Mouse (Mus musculus) heart, postnatal 0 days (tissue): ENCODE measurements around the gene Aox2. TPM values are rescaled to one million over a fixed set of nuclear protein-coding genes. Genes with fewer than 3 reads are reported as not detected.

Experiments used
- ATAC-seq: fragments of 200-750 bp; cut with Nextera tagmentation; 2 replicates; pipeline ENCODE4 v1.8.0; 2017; ENCODE audit warnings: low read depth, moderate number of reproducible peaks, moderate library complexity; ENCODE audit not compliant: insufficient read depth
- DNase-seq: peaks from one replicate; pipeline ENCODE4 v3.0.0-alpha.2; 2016; ENCODE audit warnings: low spot score
- H3K27ac ChIP-seq: fragments of 300-500 bp; sonication (generic); 2 replicates; pipeline ENCODE4 v1.5.1; 2014; ENCODE audit warnings: low read depth, mild to moderate bottlenecking
- H3K27me3 ChIP-seq: fragments of 300-500 bp; sonication (generic); 2 replicates; pipeline ENCODE4 v1.6.1; 2014; ENCODE audit warnings: low read length, mixed read lengths; ENCODE audit not compliant: control insufficient read depth, insufficient read depth
- H3K36me3 ChIP-seq: fragments of 300-500 bp; sonication (generic); replicated peaks from 2 replicates; pipeline ENCODE4 v1.6.1; 2014; ENCODE audit warnings: low read length, mixed read lengths; ENCODE audit not compliant: control insufficient read depth, insufficient read depth
- H3K4me1 ChIP-seq: fragments of 300-500 bp; sonication (generic); 2 replicates; pipeline ENCODE4 v1.6.1; 2014; ENCODE audit warnings: antibody characterized with exemption; ENCODE audit not compliant: control insufficient read depth, insufficient read depth
- H3K4me2 ChIP-seq: fragments of 300-500 bp; sonication (generic); 2 replicates; pipeline ENCODE4 v1.6.1; 2014; ENCODE audit warnings: low read depth, mild to moderate bottlenecking, low read length, moderate library complexity
- H3K4me3 ChIP-seq: fragments of 300-500 bp; sonication (generic); 2 replicates; pipeline ENCODE4 v1.5.1; 2014; ENCODE audit warnings: low read depth, low read length
- H3K9ac ChIP-seq: fragments of 300-500 bp; sonication (generic); replicated peaks from 2 replicates; pipeline ENCODE4 v1.6.1; 2014; ENCODE audit warnings: low read depth, low read length, mixed read lengths
- H3K9me3 ChIP-seq: fragments of 300-500 bp; sonication (generic); replicated peaks from 2 replicates; pipeline ENCODE4 v1.6.1; 2016; ENCODE audit warnings: low read length; ENCODE audit not compliant: control insufficient read depth
- CTCF ChIP-seq: IDR thresholded peaks from 2 replicates; pipeline ENCODE4 v1.5.1; 2016; ENCODE audit warnings: antibody characterized with exemption, control low read depth, low read depth
- EP300 ChIP-seq: IDR thresholded peaks from 2 replicates; pipeline ENCODE4 v1.6.1; 2016; ENCODE audit warnings: antibody characterized with exemption, low read depth
- WGBS: fragments of 180-500 bp; shearing (Covaris S2); extraction: QIAGEN DNeasy Blood & Tissue Kit; methylation state at CpG from one replicate; pipeline ENCODE4 v1.1.7; 2014; 5-methylcytosine and 5-hydroxymethylcytosine counted together
- polyA plus RNA-seq: library from polyadenylated mRNA; unstranded; fragments of >200 nt; fragmentation: Nextera tagmentation; extraction: Ambion mirVana; gene quantifications from 2 replicates; pipeline ENCODE4 v1.2.1, GENCODE M21; 2015
- total RNA-seq: library from RNA; depleted of rRNA; stranded (reverse); fragments of >200 nt; gene quantifications from 2 replicates; pipeline ENCODE4 v1.2.3, GENCODE M21; 2014; ENCODE audit warnings: low replicate concordance

The Aox2 gene
- total and polyA plus RNA-seq, 2 experiments from 2014 or later: 0.08 TPM; not detected in 1

DNA sequence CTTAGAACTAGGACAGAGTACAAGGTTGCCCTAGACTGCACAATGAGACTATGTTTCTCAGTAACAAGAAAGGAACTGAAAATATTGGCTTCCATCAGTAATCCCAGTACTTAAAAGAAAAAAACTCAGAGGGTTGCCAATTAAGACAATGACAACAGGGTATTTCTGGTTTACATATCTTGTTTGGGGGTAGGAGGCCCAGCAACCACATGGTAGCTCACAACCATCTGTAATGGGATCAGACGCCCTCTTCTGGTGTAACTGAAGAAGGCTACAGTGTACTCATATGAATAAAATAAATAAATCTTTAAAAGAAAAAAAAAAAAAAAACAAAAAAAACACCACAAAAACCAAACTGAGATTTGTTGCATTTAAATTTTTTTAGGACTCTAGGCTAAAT lies 137.3 kb downstream of the Aox2 start:
- H3K36me3 ChIP-seq: peaks cover 94% of the 10 kb centered on the region
- no peak overlapping the region for H3K4me2 ChIP-seq
- no peak overlapping the region for H3K27ac ChIP-seq
- no peak overlapping the region for H3K9ac ChIP-seq
- ATAC-seq: no peak
- H3K27me3 ChIP-seq: no peaks in the 10 kb centered on the region
- no peaks in the 10 kb centered on the region for H3K4me1 ChIP-seq
- WGBS: 29% methylated on average over 1 of the region's 1 CpGs
- TF ChIP-seq CTCF (peak; percentile 27; the same call in 1 of the 2 replicates), EP300 (no peak)
- no peaks in the 10 kb centered on the region for H3K9me3 ChIP-seq
- no peak for DNase-seq
- H3K4me3 ChIP-seq: no peak overlapping the region

DNA sequence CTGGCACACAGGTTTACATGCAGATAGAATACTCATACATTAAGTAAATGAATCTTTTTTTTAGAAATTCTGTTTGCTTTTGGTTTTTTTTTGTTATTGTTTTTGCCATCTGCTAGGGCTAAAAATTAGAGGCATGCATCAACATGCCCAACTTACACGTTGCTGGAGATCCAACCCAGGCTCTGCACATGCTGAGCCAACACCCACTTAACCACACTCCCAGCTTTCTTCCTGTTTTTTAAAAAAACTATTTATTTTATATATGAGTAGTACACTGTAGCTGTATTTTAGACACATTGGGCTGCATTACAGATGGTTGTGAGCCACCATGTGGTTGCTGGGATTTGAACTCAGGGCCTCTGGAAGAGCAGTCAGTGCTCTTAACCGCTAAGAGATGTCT lies 137.9 kb downstream of the Aox2 start:
- Histone ChIP-seq H3K4me2 (no peak overlapping the region), H3K27ac (no peak overlapping the region), H3K27me3 (no peaks in the 10 kb centered on the region), H3K9ac (no peak overlapping the region), H3K4me3 (no peak overlapping the region), H3K4me1 (peaks cover under 1% of the 10 kb centered on the region; the same call in 1 of the 2 replicates), H3K9me3 (no peaks in the 10 kb centered on the region), H3K36me3 (peaks cover 91% of the 10 kb centered on the region)
- WGBS: 82% methylated on average over 2 of the region's 2 CpGs
- ATAC-seq (no peak), DNase-seq (no peak)
- TF ChIP-seq EP300 (no peak), CTCF (no peak)

- DNase-seq (no peak), ATAC-seq (no peak)
- Histone ChIP-seq H3K27me3 (no peaks in the 10 kb centered on the region), H3K9ac (no peak overlapping the region), H3K27ac (no peak overlapping the region), H3K4me2 (no peak overlapping the region), H3K4me1 (peaks cover 10% of the 10 kb centered on the region), H3K4me3 (no peak overlapping the region), H3K36me3 (peaks cover 61% of the 10 kb centered on the region), H3K9me3 (no peaks in the 10 kb centered on the region)
- WGBS: 70% methylated on average over 10 of the region's 10 CpGs
- no peak for TF ChIP-seq EP300
- no peak for TF ChIP-seq CTCF
These were observed 141.9 kb downstream of the Aox2 start for GRCm38 (mm10) chr1:58420032-58420431.

DNA sequence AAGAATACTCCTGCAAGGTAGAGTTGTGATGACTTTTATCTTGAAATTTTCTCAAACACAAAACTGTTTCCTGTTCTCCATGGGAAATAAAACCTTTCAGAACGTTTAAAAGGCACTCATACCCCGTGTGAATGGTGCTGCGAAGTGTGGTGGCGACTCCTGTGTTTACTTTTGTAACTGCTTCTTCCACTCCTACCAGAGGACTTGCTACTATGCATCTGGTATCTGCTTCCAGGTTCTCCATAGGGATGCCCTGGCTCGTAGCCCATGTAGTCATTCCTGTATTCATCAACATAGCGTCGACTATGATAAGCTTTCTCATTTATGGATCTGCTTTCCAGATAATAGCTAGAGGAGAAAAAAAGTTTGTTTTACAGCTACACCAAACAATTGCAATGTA lies 142.8 kb downstream of the Aox2 start:
- no peak overlapping the region for H3K4me3 ChIP-seq
- H3K9ac ChIP-seq: no peak overlapping the region
- WGBS: 25% methylated on average over 7 of the region's 7 CpGs
- ATAC-seq: no peak
- peak overlapping the region; percentile 24 for H3K4me2 ChIP-seq
- TF ChIP-seq EP300 (no peak), CTCF (no peak)
- DNase-seq: peak; percentile 29
- no peak overlapping the region for H3K27ac ChIP-seq
- no peaks in the 10 kb centered on the region for H3K27me3 ChIP-seq
- peaks cover 52% of the 10 kb centered on the region for H3K36me3 ChIP-seq
- peaks cover 10% of the 10 kb centered on the region for H3K4me1 ChIP-seq
- no peaks in the 10 kb centered on the region for H3K9me3 ChIP-seq

DNA sequence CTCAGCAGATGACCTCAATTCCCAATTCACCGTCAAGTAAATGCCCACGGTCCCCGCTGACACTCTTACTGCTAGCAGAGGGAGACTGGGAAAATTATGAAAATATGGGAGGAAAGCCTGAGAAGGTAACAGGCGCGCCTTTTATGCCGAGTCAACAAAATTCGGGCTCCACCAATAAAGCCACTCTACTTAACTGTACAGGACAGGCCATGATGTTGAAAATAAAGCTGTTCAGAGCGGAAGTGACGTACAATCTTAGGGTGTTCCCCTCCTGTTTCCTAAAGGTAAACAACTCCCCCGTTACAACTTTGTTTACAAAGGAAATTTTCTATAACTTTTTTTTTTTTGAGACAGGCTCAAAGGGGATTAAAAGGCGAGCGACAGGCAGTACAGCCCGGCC lies 144.8 kb downstream of the Aox2 start:
- Histone ChIP-seq H3K9me3 (no peaks in the 10 kb centered on the region), H3K4me2 (peak overlapping the region; percentile 82), H3K4me3 (peak overlapping the region; percentile 99), H3K27me3 (no peaks in the 10 kb centered on the region), H3K27ac (peak overlapping the region; percentile 100), H3K9ac (peak overlapping the region; percentile 100), H3K36me3 (peaks cover 33% of the 10 kb centered on the region), H3K4me1 (peaks cover 10% of the 10 kb centered on the region)
- ATAC-seq: peak; percentile 62
- 4% methylated on average over 13 of the region's 13 CpGs for WGBS
- DNase-seq: peak; percentile 75
- TF ChIP-seq EP300 (no peak), CTCF (no peak)
